Mouse (Mus musculus): ENCODE data around the gene Disp3.

DNA sequence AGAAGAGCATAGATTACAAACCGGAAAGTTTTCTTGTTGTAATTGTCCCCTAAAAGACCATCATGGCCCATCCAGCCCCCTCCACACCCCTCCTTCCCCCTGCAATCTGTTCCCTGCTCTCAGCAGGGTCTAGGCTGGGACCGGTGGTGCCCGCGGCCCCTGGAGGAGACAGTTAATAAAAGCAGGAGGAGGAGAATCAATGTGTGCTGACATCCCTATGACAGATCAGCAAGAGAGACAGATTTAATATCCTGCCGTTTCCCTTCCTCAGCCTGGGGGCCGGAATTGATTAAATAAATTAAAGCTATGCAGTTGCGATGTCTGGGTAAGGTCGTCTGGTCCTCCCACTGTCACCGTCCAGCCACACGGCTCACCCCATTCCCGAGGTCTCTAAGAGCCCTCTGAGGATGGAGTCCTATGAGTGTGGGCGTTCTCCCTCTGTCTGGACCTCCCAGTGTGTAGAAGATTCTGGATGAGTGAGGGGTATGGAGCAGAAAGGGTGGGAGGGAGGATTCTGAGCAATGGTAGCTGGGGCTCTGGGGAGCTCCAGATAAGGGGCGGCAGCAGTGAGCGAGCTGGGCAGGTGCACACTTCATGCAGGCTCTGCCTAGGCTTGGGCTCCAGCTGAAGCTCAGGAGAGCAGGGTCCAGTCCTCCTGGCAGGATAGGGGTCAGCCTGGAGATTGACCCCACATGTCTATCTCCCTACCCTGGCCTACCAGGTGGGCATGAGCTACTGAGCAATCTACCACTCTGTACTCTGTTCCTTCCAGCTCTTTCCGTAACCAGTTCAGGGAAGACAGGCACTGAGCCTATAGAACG is 24.7 kb upstream of the Disp3 start:
- no peak for TF ChIP-seq POLR2A (IDR thresholded peaks at IDR 0.05; ENCODE audit: low read depth, low read length)
- TF ChIP-seq CTCF (conservative IDR thresholded peaks at IDR 0.05; ENCODE audit: insufficient read depth, insufficient read length, low read depth, low read length), result no peak
